Mouse (Mus musculus): ENCODE data around the gene Clasp1. TPM values are rescaled to one million over a fixed set of nuclear protein-coding genes. Genes with fewer than 3 reads are reported as not detected.
A peak's percentile ranks its signal among the peaks of the same experiment; 100 is the strongest.

The Clasp1 gene
- polyA plus RNA-seq, 1 experiment from 2014 or later: 135 TPM

DNA sequence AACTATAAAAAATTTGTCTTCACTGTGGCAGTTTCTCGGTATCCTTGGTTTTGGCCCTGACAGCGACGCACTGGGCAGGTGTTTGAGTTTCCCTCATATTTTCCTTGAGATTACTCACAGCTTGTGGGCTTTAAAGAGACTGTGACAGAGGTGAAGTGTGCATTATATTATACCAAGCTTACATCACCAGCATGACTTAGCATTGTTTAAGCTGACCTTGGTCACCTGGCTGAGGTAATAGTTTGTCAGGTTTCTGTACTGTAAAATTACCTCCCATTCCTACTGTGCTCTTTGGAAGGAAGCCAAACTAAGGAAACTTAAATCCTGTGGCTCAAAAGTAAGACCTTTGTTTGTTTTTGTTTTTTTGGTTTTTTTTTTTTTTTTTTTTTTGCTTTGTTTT, 69.4 kb downstream of the Clasp1 start:
- Histone ChIP-seq H3K4me2 (peak overlapping the region; percentile 69), H3K27ac (no peak overlapping the region; the same call in 1 of the 2 replicates), H3K9me3 (no peaks in the 10 kb centered on the region), H3K27me3 (replicated peaks) (no peaks in the 10 kb centered on the region), H3K4me1 (peaks cover 41% of the 10 kb centered on the region), H3K36me3 (replicated peaks) (no peaks in the 10 kb centered on the region), H3K9ac (no peak overlapping the region), H3K4me3 (no peak overlapping the region)
- ATAC-seq (replicated peaks): no peak
- 48% methylated on average over 3 of the region's 3 CpGs for WGBS

DNA sequence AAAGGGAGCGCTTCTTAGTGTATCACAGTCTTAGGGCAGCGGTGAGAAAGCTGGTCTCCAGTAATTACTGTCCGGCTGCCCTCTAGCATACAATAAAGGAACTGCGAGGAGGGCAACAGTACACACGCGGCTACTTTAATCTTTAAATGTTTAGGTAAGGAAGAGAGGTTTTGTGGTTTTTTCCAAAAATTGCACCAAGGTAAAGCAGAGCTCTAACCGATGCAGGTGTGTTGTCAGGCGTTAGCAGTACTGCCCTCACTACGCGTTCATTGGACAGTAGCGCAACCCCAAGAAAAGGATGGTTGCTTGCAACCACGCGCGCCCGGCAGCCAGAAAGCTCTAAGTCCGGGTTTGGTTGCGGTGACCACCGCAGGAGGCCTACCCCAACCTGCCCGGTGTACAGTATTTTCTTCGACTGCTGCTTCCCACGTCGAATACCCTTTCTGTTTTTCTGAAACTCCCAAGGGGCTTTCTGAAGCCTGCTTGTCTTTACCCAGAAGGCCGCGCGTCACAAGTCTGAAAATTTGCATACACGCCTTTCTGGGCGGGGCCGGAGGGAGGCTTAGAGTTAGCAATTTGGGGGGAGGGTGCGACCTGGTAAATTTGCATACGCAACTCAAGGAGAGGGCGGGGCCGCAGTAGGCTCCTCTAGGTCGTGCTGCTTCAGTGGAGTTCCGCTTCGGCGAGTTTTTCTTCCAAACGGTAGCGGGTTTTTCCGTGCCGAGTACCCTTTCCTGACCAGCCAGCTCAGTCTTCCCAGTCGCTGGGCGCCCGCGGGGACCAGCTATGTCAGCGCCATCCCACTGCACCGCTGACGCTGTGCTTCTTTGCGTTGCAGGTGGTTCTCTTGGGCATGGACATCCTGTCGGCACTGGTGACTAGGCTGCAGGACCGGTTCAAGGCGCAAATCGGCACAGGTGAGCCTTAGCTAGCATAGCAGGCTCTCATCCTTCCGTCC, 70.4 kb downstream of the Clasp1 start:
- Histone ChIP-seq H3K36me3 (replicated peaks) (peaks cover 3% of the 10 kb centered on the region; the same call in 1 of the 2 replicates), H3K4me3 (peak overlapping the region; percentile 48), H3K9me3 (no peaks in the 10 kb centered on the region), H3K4me2 (peak overlapping the region; percentile 69), H3K27ac (peak overlapping the region; percentile 83), H3K4me1 (peaks cover 41% of the 10 kb centered on the region), H3K27me3 (replicated peaks) (no peaks in the 10 kb centered on the region), H3K9ac (peak overlapping the region; percentile 50)
- 2% methylated on average over 53 of the region's 53 CpGs for WGBS
- ATAC-seq (replicated peaks): peak; percentile 92

DNA sequence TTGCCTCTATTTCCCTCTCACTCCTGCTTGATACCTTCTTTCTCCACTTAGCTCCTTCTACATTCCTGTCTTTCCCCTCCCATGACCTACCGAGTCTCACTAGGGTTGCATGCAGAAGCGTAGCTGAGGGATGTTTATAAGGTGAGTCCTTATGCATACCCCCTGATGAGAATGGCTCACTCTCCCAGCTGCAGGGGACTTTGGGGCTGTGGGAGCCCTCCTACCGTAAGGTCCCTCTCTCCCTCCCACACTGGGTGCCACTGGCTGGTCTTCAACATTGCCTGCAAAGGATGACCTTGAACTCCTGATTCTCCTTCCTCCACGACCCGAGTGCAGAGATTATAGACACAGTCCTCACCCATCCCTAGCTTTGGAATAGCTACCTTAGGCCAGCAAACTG, 71.9 kb downstream of the Clasp1 start:
- Histone ChIP-seq H3K27ac (no peak overlapping the region), H3K9me3 (no peaks in the 10 kb centered on the region), H3K36me3 (replicated peaks) (peaks cover 16% of the 10 kb centered on the region), H3K4me1 (peaks cover 41% of the 10 kb centered on the region), H3K4me2 (no peak overlapping the region), H3K9ac (no peak overlapping the region), H3K27me3 (replicated peaks) (no peaks in the 10 kb centered on the region), H3K4me3 (no peak overlapping the region)
- 94% methylated on average over 5 of the region's 5 CpGs for WGBS
- ATAC-seq (replicated peaks): no peak

DNA sequence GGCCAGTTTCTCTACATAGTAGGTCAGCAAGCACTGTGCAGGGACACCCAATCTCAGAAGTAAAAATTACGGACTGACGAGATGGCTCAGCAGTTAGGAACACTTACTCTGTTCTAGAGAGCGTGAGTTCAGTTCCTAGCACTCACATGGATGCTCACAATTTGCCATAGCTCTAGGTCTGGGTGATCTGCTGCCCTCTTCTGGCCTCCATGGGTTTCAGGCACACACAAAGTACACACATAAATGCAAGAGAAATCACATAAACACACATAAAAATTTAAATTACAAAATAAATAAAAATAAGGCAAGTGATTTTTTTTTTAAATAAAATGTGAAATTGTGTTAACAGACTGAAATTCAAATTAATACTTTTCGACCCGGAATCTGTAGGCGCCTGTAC, 77.2 kb downstream of the Clasp1 start:
- no peak for ATAC-seq (replicated peaks)
- Histone ChIP-seq H3K9me3 (no peaks in the 10 kb centered on the region), H3K9ac (no peak overlapping the region), H3K4me2 (no peak overlapping the region), H3K4me1 (no peaks in the 10 kb centered on the region), H3K4me3 (no peak overlapping the region), H3K27me3 (replicated peaks) (no peaks in the 10 kb centered on the region), H3K36me3 (replicated peaks) (peaks cover 23% of the 10 kb centered on the region), H3K27ac (no peak overlapping the region)
- 97% methylated on average over 6 of the region's 6 CpGs for WGBS

DNA sequence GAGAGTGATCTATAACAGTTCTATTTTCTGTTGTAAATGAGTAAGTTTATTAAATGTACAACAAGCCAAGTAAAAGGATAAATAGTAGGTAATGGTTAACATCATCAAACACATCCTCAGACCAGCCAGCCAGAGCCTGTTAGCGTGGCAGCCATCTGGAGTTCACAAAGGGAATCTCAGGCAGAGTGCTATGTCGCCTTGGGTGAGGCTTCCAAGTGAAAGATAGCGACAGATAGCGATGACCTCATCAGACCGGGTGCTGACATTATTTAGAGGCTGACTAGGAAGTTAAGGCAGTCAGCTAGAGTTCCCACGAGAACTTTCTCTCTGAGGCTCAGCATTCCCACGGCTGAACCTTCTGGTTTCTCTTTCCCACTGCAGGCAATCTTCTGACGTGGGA, 83.5 kb downstream of the Clasp1 start:
- 86% methylated on average over 8 of the region's 8 CpGs for WGBS
- no peak overlapping the region for H3K9ac ChIP-seq

DNA sequence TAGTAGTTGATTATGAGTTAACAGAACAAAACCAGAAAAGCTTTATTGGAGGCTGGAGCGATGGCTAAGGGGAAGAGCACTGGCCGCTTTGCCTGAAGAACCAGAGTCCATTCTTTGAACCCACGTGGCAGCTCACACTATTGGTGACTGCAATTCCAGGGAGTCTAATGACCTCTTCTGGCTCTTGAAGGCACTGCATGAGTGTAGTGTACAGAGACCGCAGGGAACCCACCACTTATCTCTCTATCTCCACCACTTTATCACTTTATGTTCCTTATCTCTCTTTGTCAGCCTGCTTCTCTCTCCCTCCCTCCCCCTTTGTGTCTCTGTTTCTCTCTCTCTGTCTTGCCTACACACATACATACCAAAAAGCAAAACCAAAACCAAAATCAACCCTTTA, 88.1 kb downstream of the Clasp1 start:
- H3K9ac ChIP-seq: no peak overlapping the region
- WGBS: 46% methylated on average over 4 of the region's 4 CpGs

More for the DNA sequence above, 83.5 kb downstream of the Clasp1 start:
- H3K27ac ChIP-seq: no peak overlapping the region
- peaks cover 8% of the 10 kb centered on the region for H3K36me3 ChIP-seq (replicated peaks)
- H3K4me1 ChIP-seq: no peaks in the 10 kb centered on the region
- H3K4me2 ChIP-seq: no peak overlapping the region
- ATAC-seq (replicated peaks): no peak
- no peak overlapping the region for H3K4me3 ChIP-seq
- no peaks in the 10 kb centered on the region for H3K27me3 ChIP-seq (replicated peaks)
- no peaks in the 10 kb centered on the region for H3K9me3 ChIP-seq

DNA sequence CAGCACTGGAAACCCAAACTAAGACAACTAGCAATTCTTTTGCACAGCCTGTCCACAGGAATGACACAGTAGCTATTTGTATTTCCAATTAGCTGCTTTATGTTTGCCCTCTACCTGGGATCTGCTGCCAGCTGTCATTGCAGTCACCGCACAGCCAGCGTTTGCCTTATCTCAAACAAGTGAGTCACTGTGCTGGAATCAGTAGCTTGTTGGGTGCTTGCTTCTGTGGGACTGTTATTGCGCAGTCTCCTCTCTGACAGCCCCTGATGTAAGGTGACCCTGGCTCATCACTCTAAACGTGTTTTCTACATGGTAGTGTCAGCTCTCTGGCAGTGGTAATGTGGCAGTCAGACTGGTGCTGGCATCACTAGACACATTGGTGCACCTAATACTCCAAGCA, 90.4 kb downstream of the Clasp1 start:
- Histone ChIP-seq H3K4me3 (no peak overlapping the region), H3K27me3 (replicated peaks) (no peaks in the 10 kb centered on the region), H3K4me1 (peaks cover 10% of the 10 kb centered on the region; the same call in 1 of the 2 replicates), H3K9me3 (no peaks in the 10 kb centered on the region), H3K36me3 (replicated peaks) (no peaks in the 10 kb centered on the region), H3K9ac (no peak overlapping the region), H3K4me2 (no peak overlapping the region), H3K27ac (no peak overlapping the region)
- WGBS: 82% methylated on average over 4 of the region's 4 CpGs
- no peak for ATAC-seq (replicated peaks)

More for the DNA sequence above, 88.1 kb downstream of the Clasp1 start:
- no peak overlapping the region for H3K4me3 ChIP-seq
- H3K4me1 ChIP-seq: 0 out of 2 replicates have a peak, but pooled peaks cover 4% of the 10 kb centered on the region
- H3K36me3 ChIP-seq (replicated peaks): peaks cover 5% of the 10 kb centered on the region; the same call in 1 of the 2 replicates
- H3K27ac ChIP-seq: no peak overlapping the region
- H3K27me3 ChIP-seq (replicated peaks): no peaks in the 10 kb centered on the region
- H3K9me3 ChIP-seq: no peaks in the 10 kb centered on the region
- 0 out of 2 replicates have a peak, but pooled peaks have one; percentile 64 for ATAC-seq (replicated peaks)
- no peak overlapping the region for H3K4me2 ChIP-seq

DNA sequence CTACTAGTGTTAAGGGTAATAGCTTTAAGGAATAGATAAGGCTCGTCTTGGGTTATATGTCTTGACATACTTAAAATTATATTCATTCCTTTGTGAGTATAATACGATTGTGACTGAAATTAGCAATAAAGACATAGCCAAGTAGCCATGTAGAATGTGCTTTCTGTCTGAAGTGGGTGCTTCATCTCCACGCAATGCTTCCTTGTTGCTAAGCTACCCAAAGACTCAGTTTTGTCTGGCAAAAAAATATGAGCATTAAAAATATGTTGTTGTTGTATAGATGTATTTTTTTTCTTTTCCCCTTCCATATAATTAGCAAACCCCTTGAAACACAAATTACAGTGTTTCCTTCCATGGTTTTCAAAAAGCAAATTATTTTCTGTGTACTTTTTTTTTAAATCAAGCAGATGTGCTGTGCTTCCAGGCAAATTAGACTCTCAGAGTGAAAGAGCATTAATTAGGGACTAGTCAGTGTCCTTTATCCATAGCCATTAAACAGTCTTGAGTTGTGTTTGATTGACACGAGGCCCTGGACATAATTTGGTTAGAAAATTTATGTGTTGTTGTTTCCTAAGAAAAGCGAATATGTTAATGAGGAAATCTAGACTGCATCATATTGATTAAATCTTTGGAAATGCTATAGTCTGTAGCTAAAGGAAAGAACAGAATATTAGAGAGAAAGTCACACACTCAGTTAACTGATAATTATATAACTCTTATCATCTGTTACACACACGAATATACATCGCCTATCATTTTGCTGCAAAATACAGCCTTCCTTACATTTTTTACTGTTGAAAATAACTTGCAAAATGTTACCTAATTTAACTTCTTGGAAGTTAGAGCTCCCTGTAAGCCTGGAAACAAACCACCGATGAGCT, 91.9 kb downstream of the Clasp1 start:
- H3K9ac ChIP-seq: no peak overlapping the region
- H3K4me3 ChIP-seq: no peak overlapping the region
- peaks cover 10% of the 10 kb centered on the region; the same call in 1 of the 2 replicates for H3K4me1 ChIP-seq
- no peaks in the 10 kb centered on the region for H3K36me3 ChIP-seq (replicated peaks)
- WGBS: 74% methylated on average over 8 of the region's 8 CpGs
- no peak for ATAC-seq (replicated peaks)
- no peak overlapping the region for H3K4me2 ChIP-seq
- H3K27ac ChIP-seq: no peak overlapping the region
- no peaks in the 10 kb centered on the region for H3K9me3 ChIP-seq
- no peaks in the 10 kb centered on the region for H3K27me3 ChIP-seq (replicated peaks)

DNA sequence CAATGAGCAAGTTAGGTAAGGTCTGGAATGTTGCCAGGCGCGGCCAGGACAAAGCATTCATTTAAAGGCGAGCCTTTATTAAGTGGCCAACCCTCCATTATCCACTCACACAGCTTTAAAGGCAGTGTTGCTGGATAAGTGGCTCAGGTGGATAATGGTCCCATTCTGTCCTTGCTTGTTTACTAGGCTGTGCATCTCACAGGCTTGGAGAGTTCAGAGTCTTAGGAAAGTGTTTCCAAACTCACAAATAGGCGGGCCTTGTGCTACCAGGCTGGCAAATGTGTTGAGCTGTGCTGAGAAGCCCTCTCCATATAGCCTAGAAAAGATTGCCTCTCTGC, 92.5 kb downstream of the Clasp1 start:
- H3K9ac ChIP-seq: no peak overlapping the region
- WGBS: 48% methylated on average over 4 of the region's 4 CpGs
- H3K27ac ChIP-seq: no peak overlapping the region
- H3K36me3 ChIP-seq (replicated peaks): no peaks in the 10 kb centered on the region
- ATAC-seq (replicated peaks): no peak; the same call in 1 of the 2 replicates
- no peaks in the 10 kb centered on the region for H3K27me3 ChIP-seq (replicated peaks)
- no peaks in the 10 kb centered on the region for H3K9me3 ChIP-seq
- no peak overlapping the region for H3K4me2 ChIP-seq
- H3K4me1 ChIP-seq: peaks cover 10% of the 10 kb centered on the region; the same call in 1 of the 2 replicates
- no peak overlapping the region for H3K4me3 ChIP-seq

DNA sequence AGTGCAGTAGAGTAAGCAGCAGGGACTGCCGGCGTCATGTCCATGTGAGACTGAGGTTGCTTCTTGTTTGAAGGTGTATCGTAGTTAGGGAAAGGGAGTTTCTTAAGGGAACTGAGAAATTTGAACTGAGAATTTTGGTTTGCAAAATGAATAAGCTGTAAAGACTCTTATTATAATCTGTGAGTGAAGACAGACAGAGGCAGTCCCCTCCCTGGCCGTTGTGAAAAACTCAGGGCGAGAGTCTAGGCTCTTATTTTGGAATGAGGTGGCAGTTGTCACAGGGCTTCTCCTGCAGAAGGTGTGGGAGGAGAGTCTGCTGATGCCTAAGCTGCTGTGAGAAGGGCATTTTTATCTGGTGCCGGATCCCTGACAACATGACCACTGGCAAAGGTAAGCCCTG, 92.8 kb downstream of the Clasp1 start:
- no peak overlapping the region for H3K9ac ChIP-seq
- no peaks in the 10 kb centered on the region for H3K9me3 ChIP-seq
- no peaks in the 10 kb centered on the region for H3K27me3 ChIP-seq (replicated peaks)
- no peak overlapping the region for H3K4me2 ChIP-seq
- no peak for ATAC-seq (replicated peaks)
- WGBS: 73% methylated on average over 6 of the region's 6 CpGs
- H3K36me3 ChIP-seq (replicated peaks): no peaks in the 10 kb centered on the region
- H3K4me1 ChIP-seq: peaks cover 10% of the 10 kb centered on the region; the same call in 1 of the 2 replicates
- H3K27ac ChIP-seq: no peak overlapping the region
- no peak overlapping the region for H3K4me3 ChIP-seq

DNA sequence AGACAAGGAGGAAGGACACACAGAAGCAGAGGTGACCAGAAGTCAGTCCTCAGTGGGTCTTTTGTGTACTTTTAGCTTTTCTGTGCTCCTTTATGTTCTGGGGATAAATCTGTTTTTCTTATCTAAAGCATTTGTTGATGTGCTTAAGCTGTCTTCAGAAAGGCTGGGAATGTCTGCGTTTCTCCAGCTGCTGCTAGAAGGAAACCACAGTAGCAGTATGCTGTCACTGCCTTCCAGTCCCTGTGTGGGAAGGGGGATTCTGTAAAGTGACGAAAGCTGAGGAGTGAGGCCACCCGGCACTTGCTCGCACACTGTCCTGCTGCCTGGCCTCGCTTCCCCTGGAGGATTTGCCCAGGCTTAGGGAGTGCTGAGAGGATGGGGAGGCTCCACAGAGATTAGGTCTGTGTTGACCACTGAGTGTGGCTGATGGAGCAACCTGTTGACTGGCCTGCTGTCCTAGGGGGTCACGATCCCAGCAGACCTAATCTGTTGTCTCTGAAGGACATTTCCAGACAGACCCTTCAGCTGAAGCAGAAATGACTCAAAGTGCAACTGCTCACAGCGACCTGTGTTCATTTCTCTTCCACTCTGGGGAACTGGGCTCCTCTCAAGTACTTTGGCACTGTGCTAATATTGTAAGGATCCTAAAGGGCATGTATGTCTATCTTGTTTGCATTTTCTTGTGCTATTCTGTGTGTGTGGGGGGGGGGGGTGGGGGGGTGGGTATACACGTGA, 93.6 kb downstream of the Clasp1 start:
- Histone ChIP-seq H3K4me3 (no peak overlapping the region), H3K9me3 (no peaks in the 10 kb centered on the region), H3K27me3 (replicated peaks) (no peaks in the 10 kb centered on the region), H3K27ac (0 out of 2 replicates have a peak overlapping the region, but pooled peaks have one; percentile 8), H3K36me3 (replicated peaks) (no peaks in the 10 kb centered on the region), H3K4me1 (peaks cover 10% of the 10 kb centered on the region; the same call in 1 of the 2 replicates), H3K9ac (no peak overlapping the region), H3K4me2 (no peak overlapping the region)
- 84% methylated on average over 8 of the region's 8 CpGs for WGBS
- no peak for ATAC-seq (replicated peaks)
